Mouse (Mus musculus) forebrain, embryonic 13.5 days (tissue): Measurements from ENCODE around the gene Agrp. TPM values are rescaled to one million over a fixed set of nuclear protein-coding genes. Genes with fewer than 3 reads are reported as not detected.
A peak's percentile ranks its signal among the peaks of the same experiment; 100 is the strongest.

ENCODE experiments used
- ATAC-seq: fragments of 200-750 bp; cut with Nextera tagmentation; 2 replicates; pipeline ENCODE4 v1.8.0; 2017
- H3K27ac ChIP-seq: fragments of 300-500 bp; sonication (generic); 2 replicates; pipeline ENCODE4 v1.5.1; 2015; ENCODE audit warnings: inconsistent platforms, mild to moderate bottlenecking, moderate library complexity
- H3K27me3 ChIP-seq: fragments of 300-500 bp; sonication (generic); 2 replicates; pipeline ENCODE4 v1.6.1; 2015; ENCODE audit warnings: mild to moderate bottlenecking, inconsistent platforms
- H3K36me3 ChIP-seq: fragments of 300-500 bp; sonication (generic); 2 replicates; pipeline ENCODE4 v1.6.1; 2015; ENCODE audit warnings: mild to moderate bottlenecking, inconsistent platforms; ENCODE audit not compliant: poor library complexity, severe bottlenecking
- H3K4me1 ChIP-seq: fragments of 300-500 bp; sonication (generic); 2 replicates; pipeline ENCODE4 v1.6.1; 2015; ENCODE audit warnings: inconsistent platforms
- H3K4me2 ChIP-seq: fragments of 300-500 bp; sonication (generic); 2 replicates; pipeline ENCODE4 v1.6.1; 2015; ENCODE audit warnings: inconsistent platforms, mild to moderate bottlenecking, moderate library complexity
- H3K4me3 ChIP-seq: fragments of 300-500 bp; sonication (generic); 2 replicates; pipeline ENCODE4 v1.5.1; 2015; ENCODE audit warnings: mild to moderate bottlenecking, inconsistent platforms
- H3K9ac ChIP-seq: fragments of 300-500 bp; sonication (generic); 2 replicates; pipeline ENCODE4 v1.6.1; 2015; ENCODE audit warnings: mild to moderate bottlenecking, inconsistent platforms
- H3K9me3 ChIP-seq: fragments of 300-500 bp; sonication (generic); replicated peaks from 2 replicates; pipeline ENCODE4 v1.6.1; 2016; ENCODE audit warnings: inconsistent platforms
- WGBS: fragments of 180-500 bp; shearing (Covaris S2); methylation state at CpG from one replicate; pipeline ENCODE4 v1.1.7; 2015; 5-methylcytosine and 5-hydroxymethylcytosine counted together
- microRNA counts: library from miRNA; unstranded; fragments of <30 nt; microRNA quantifications from one replicate; lab custom pipeline; 2016
- microRNA-seq: library from miRNA; unstranded; fragments of <30 nt; microRNA quantifications from one replicate; pipeline ENCODE4, GENCODE M21; 2016
- polyA plus RNA-seq: library from polyadenylated mRNA; unstranded; fragments of >200 nt; fragmentation: Nextera tagmentation; extraction: Ambion mirVana; gene quantifications from 2 replicates; pipeline ENCODE4 v1.2.1, GENCODE M21; 2015

Gene Agrp
- polyA plus RNA-seq, 1 experiment from 2014 or later: 0.62 TPM

DNA sequence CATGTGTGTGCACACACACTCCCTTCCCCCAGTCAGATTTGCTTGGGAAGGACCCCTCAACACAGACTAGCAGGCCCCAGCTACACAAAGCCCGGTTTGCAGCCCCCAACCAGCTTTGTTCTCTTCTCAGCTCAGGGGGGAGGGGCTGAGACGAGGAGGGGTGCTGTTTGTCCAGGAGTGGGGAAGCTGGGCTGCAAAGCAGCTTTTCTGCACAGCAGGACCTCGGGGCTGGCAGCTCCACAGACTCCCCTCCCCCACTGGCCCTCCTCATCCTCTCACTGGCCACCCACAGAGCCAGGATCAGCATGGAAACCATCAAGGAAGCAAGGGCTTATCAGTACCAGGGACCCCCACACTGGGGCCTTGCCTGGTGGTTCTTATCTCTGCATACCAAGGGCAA is 116.1 kb downstream of the Agrp start:
- H3K9ac ChIP-seq: peak overlapping the region; percentile 21; the same call in 1 of the 2 replicates
- H3K36me3 ChIP-seq: peaks cover 40% of the 10 kb centered on the region
- 0 out of 2 replicates have a peak overlapping the region, but pooled peaks have one; percentile 91 for H3K4me2 ChIP-seq
- H3K4me3 ChIP-seq: no peak overlapping the region
- 0% methylated on average over 3 of the region's 3 CpGs for WGBS
- H3K27ac ChIP-seq: no peak overlapping the region
- ATAC-seq: no peak
- H3K9me3 ChIP-seq: no peaks in the 10 kb centered on the region
- peaks cover 31% of the 10 kb centered on the region for H3K27me3 ChIP-seq
- H3K4me1 ChIP-seq: peaks cover 40% of the 10 kb centered on the region

DNA sequence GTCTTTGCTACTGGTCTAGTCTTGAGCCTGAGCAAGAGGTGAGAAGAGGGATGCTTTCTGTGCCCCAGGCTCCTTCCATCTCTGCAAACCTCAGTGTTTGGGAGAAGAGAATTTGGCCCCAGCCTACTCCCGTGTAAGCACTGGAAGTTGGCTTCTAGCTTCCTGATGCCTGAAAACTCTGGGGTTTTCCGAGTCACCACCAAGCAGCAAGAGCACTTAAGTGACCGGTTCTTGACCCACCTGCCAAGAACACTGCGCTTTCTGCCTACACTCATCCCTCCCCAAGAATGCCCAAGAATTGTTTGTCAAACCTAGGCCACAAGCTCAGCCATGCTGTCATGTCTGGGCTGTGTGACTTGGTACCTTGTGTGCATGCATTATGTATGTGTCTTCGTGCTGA is 116.7 kb downstream of the Agrp start:
- Histone ChIP-seq H3K4me2 (0 out of 2 replicates have a peak overlapping the region, but pooled peaks have one; percentile 91), H3K9me3 (no peaks in the 10 kb centered on the region), H3K4me3 (no peak overlapping the region), H3K27ac (peak overlapping the region; percentile 14; the same call in 1 of the 2 replicates), H3K4me1 (peaks cover 41% of the 10 kb centered on the region), H3K27me3 (peaks cover 32% of the 10 kb centered on the region), H3K9ac (peak overlapping the region; percentile 21; the same call in 1 of the 2 replicates), H3K36me3 (peaks cover 36% of the 10 kb centered on the region)
- no peak for ATAC-seq
- 25% methylated on average over 5 of the region's 5 CpGs for WGBS

DNA sequence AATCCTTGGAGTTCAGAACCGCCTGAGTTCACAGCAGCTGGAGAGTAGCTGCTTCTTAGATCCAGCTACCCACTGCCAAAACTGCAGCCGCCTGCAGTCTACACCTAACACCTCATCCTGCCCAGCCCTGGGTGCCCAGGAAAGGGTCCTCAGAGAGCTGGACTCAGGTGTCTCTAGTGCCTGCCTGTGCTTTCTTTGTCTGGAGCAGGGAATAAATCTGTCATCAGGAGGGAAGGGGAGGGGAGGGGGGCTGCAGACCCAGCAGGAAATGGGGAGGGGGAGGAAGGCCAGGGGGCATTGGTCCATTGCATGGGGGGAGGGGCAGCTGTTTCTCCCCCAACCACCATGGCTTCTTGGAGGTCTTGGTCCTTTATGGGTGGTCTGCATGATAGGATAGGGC is 117.6 kb downstream of the Agrp start:
- peaks cover 27% of the 10 kb centered on the region for H3K36me3 ChIP-seq
- peak overlapping the region; percentile 91 for H3K4me2 ChIP-seq
- WGBS: 9% methylated on average over 2 of the region's 2 CpGs
- peaks cover 32% of the 10 kb centered on the region for H3K27me3 ChIP-seq
- H3K9me3 ChIP-seq: no peaks in the 10 kb centered on the region
- peak overlapping the region; percentile 60 for H3K4me3 ChIP-seq
- H3K4me1 ChIP-seq: peaks cover 41% of the 10 kb centered on the region
- no peak for ATAC-seq
- H3K9ac ChIP-seq: 0 out of 2 replicates have a peak overlapping the region, but pooled peaks have one; percentile 73
- peak overlapping the region; percentile 2 for H3K27ac ChIP-seq

DNA sequence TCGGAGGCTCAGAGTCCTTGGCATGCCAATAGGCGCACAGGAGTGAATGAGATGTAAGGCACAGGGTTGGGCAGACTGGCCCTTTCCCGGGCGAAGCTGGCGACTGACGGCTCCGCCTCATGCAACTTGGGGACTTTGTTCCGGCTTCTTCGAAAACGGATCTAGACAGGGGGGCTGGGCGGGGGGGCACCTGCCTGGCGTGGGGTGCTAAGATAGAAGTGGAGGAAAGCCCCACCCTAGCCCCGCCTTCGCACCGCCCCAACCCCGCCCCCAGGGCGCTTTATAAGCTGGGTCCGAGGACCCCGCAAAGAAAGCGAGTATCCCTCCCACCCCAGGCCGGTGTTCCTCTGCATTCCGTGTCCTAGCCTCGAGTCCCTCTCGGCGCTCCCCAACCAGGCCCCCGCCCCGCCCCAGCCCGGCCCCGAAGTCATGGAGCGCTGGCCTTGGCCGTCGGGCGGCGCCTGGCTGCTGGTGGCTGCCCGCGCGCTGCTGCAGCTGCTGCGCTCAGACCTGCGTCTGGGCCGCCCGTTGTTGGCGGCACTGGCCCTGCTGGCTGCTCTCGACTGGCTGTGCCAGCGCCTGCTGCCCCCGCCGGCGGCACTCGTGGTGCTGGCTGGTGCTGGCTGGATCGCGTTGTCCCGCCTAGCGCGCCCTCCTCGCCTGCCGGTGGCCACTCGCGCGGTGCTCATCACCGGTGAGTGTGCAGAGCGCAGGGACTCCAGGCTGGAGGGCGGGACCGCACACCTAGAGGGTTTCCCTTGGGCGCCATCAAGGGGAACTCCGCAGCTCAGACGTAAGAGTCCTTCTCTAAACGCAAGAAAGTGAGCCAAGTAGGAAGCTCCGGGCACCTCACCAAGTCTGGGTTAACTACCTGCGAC is 118.5 kb downstream of the Agrp start, which contains the start of gene Hsd11b2:
Gene Hsd11b2, plus strand, starts transcription at position 320 of the 878 bp plus-strand sequence.
- Histone ChIP-seq H3K4me3 (peak within 1 kb of the TSS; percentile 60), H3K27me3 (peaks cover 32% of the 10 kb centered on the region), H3K9ac (peak within 1 kb of the TSS; percentile 73), H3K27ac (peak within 1 kb of the TSS; percentile 57), H3K36me3 (peaks cover 18% of the 10 kb centered on the region; the same call in 1 of the 2 replicates), H3K9me3 (no peaks in the 10 kb centered on the region), H3K4me2 (peak within 1 kb of the TSS; percentile 91), H3K4me1 (peaks cover 41% of the 10 kb centered on the region)
- 1% methylated on average over 65 of the region's 68 CpGs for WGBS
- ATAC-seq: peak; percentile 64

DNA sequence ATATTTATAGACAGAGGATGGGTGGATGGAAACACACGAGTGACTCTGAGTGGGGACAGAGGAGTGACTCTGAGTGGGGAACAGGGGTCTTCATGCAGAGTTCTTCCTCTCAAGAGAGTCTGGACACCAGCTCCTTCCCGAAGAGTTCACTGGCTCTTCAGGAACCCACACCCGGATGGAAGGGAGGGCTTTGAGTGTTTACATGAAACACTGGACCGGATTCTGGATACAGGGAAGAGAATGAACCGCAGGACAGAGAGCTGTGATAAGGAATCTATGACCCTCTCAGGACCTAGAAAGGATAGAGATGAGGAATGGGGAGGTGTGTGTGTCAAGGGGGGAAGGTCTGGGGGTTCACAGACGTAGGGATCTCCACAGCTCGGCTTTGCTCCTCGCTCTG is 119.8 kb downstream of the Agrp start:
- 0 out of 2 replicates have a peak overlapping the region, but pooled peaks have one; percentile 5 for H3K9ac ChIP-seq
- ATAC-seq: no peak
- H3K4me1 ChIP-seq: peaks cover 41% of the 10 kb centered on the region
- H3K27ac ChIP-seq: no peak overlapping the region
- peaks cover 32% of the 10 kb centered on the region for H3K27me3 ChIP-seq
- H3K9me3 ChIP-seq: no peaks in the 10 kb centered on the region
- peaks cover 5% of the 10 kb centered on the region; the same call in 1 of the 2 replicates for H3K36me3 ChIP-seq
- no peak overlapping the region; the same call in 1 of the 2 replicates for H3K4me2 ChIP-seq
- H3K4me3 ChIP-seq: no peak overlapping the region
- WGBS: 49% methylated on average over 8 of the region's 8 CpGs

MicroRNAs within 50 kb of the gene (microRNA counts, 519-probe panel; counts per million panel counts)
- microRNA mmu-miR-1966 (lab: Ali Mortazavi, UCI): 2,950 counts per million, percentile 65 among the panel's probes with 10 or more counts

Small RNA genes within 50 kb of the gene (microRNA-seq; reads per million reads assigned to microRNA genes)
- gene Mir1966: not detected

Other genes starting within 250 kb of the Agrp start
- gene Kctd19, start 223.9 kb downstream of the Agrp start, polyA plus RNA-seq: not detected in 2 replicates
- gene Lrrc36, start 223.8 kb downstream of the Agrp start, polyA plus RNA-seq: 0.44 and 0.98 TPM in 2 replicates
- gene Tppp3, start 165.9 kb downstream of the Agrp start, polyA plus RNA-seq: 34.6 and 40.4 TPM in 2 replicates
- 20.6 and 24.8 TPM in 2 replicates for gene Zdhhc1, start 140.5 kb downstream of the Agrp start, polyA plus RNA-seq
- gene Hsd11b2, start 118.6 kb downstream of the Agrp start, polyA plus RNA-seq: 3.9 and 6.1 TPM in 2 replicates
- 136 and 152 TPM in 2 replicates for gene Atp6v0d1, start 71.3 kb downstream of the Agrp start, polyA plus RNA-seq
- gene Ripor1, start 32.1 kb downstream of the Agrp start, polyA plus RNA-seq: 17.6 and 20.6 TPM in 2 replicates
- 165 and 173 TPM in 2 replicates for gene Ctcf, start 825 bp downstream of the Agrp start, polyA plus RNA-seq
- 5.9 and 6.4 TPM in 2 replicates for gene Carmil2, start 48.9 kb upstream of the Agrp start, polyA plus RNA-seq
- gene Acd, start 63.7 kb upstream of the Agrp start, polyA plus RNA-seq: 98.3 and 99.2 TPM in 2 replicates
- 42.1 and 43.6 TPM in 2 replicates for gene Pard6a, start 63.8 kb upstream of the Agrp start, polyA plus RNA-seq
- 0.19 TPM in 1 of 2 replicates, not detected in the other for gene 4933405L10Rik, start 70.3 kb upstream of the Agrp start, polyA plus RNA-seq
- 27.4 and 29.5 TPM in 2 replicates for gene Enkd1, start 70.8 kb upstream of the Agrp start, polyA plus RNA-seq
- 64.7 and 65.7 TPM in 2 replicates for gene Gfod2, start 121.3 kb upstream of the Agrp start, polyA plus RNA-seq
- 14.2 and 14.7 TPM in 2 replicates for gene Ranbp10, start 190.0 kb upstream of the Agrp start, polyA plus RNA-seq
- gene Tsnaxip1, start 190.3 kb upstream of the Agrp start, polyA plus RNA-seq: 0.43 and 1.00 TPM in 2 replicates
- gene Cenpt, start 215.9 kb upstream of the Agrp start, polyA plus RNA-seq: 68.8 and 71.4 TPM in 2 replicates
- 65.9 and 68.3 TPM in 2 replicates for gene Thap11, start 217.7 kb upstream of the Agrp start, polyA plus RNA-seq
- 254 and 295 TPM in 2 replicates for gene Nutf2, start 223.2 kb upstream of the Agrp start, polyA plus RNA-seq
- 46.4 and 56.9 TPM in 2 replicates for gene Edc4, start 243.5 kb upstream of the Agrp start, polyA plus RNA-seq